Mouse (Mus musculus): ENCODE results near the gene Sdk2. TPM values are rescaled to one million over a fixed set of nuclear protein-coding genes. Genes with fewer than 3 reads are reported as not detected.

Sdk2 gene
- polyA plus RNA-seq, 1 experiment from 2014 or later: 5.0 TPM

- no peak overlapping the region for H3K4me2 ChIP-seq (ENCODE audit: low read depth, low read length)
- H3K9me3 ChIP-seq (ENCODE audit: control insufficient read depth, low read length): no peaks in the 10 kb centered on the region
- 76% methylated on average over 3 of the region's 3 CpGs for WGBS
- H3K27me3 ChIP-seq (ENCODE audit: control insufficient read depth, insufficient read depth, low read length): no peaks in the 10 kb centered on the region
- no peak for ATAC-seq (ENCODE audit: low read depth)
- H3K9ac ChIP-seq (replicated peaks; ENCODE audit: low read depth, low read length): no peak overlapping the region
- H3K27ac ChIP-seq (ENCODE audit: low read depth, low read length): no peak overlapping the region
- H3K4me1 ChIP-seq (ENCODE audit: control insufficient read depth, insufficient read depth, low read length): peaks cover 6% of the 10 kb centered on the region
- H3K36me3 ChIP-seq (ENCODE audit: control insufficient read depth, insufficient read depth, low read length): no peaks in the 10 kb centered on the region
- no peak overlapping the region for H3K4me3 ChIP-seq (ENCODE audit: low read depth, low read length)
Measured at GRCm38 (mm10) chr11:113774773-113775172, 292.1 kb downstream of the Sdk2 start.

GRCm38 (mm10) chr11:113773191-113773590, 293.7 kb downstream of the Sdk2 start:
- 87% methylated on average over 5 of the region's 5 CpGs for WGBS
- ATAC-seq (ENCODE audit: low read depth): no peak
- Histone ChIP-seq H3K4me3 (ENCODE audit: low read depth, low read length) (no peak overlapping the region), H3K27ac (ENCODE audit: low read depth, low read length) (no peak overlapping the region), H3K27me3 (ENCODE audit: control insufficient read depth, insufficient read depth, low read length) (no peaks in the 10 kb centered on the region), H3K9me3 (ENCODE audit: control insufficient read depth, low read length) (no peaks in the 10 kb centered on the region), H3K4me2 (ENCODE audit: low read depth, low read length) (no peak overlapping the region), H3K9ac (replicated peaks; ENCODE audit: low read depth, low read length) (no peak overlapping the region), H3K36me3 (ENCODE audit: control insufficient read depth, insufficient read depth, low read length) (no peaks in the 10 kb centered on the region), H3K4me1 (ENCODE audit: control insufficient read depth, insufficient read depth, low read length) (0 out of 2 replicates have a peak, but pooled peaks cover 2% of the 10 kb centered on the region)

GRCm38 (mm10) chr11:113771187-113771586, 295.7 kb downstream of the Sdk2 start:
- ATAC-seq (ENCODE audit: low read depth): no peak

GRCm38 (mm10) chr11:113768356-113768755, 298.5 kb downstream of the Sdk2 start:
- no peak overlapping the region for H3K27ac ChIP-seq (ENCODE audit: low read depth, low read length)
- no peaks in the 10 kb centered on the region for H3K9me3 ChIP-seq (ENCODE audit: control insufficient read depth, low read length)
- no peaks in the 10 kb centered on the region for H3K27me3 ChIP-seq (ENCODE audit: control insufficient read depth, insufficient read depth, low read length)
- 62% methylated on average over 3 of the region's 3 CpGs for WGBS
- 0 out of 2 replicates have a peak, but pooled peaks cover 3% of the 10 kb centered on the region for H3K4me1 ChIP-seq (ENCODE audit: control insufficient read depth, insufficient read depth, low read length)
- H3K36me3 ChIP-seq (ENCODE audit: control insufficient read depth, insufficient read depth, low read length): no peaks in the 10 kb centered on the region
- H3K4me3 ChIP-seq (ENCODE audit: low read depth, low read length): no peak overlapping the region
- H3K4me2 ChIP-seq (ENCODE audit: low read depth, low read length): no peak overlapping the region
- no peak overlapping the region for H3K9ac ChIP-seq (replicated peaks; ENCODE audit: low read depth, low read length)
- no peak for ATAC-seq (ENCODE audit: low read depth)

More at GRCm38 (mm10) chr11:113771187-113771586, 295.7 kb downstream of the Sdk2 start:
- Histone ChIP-seq H3K36me3 (ENCODE audit: control insufficient read depth, insufficient read depth, low read length) (no peaks in the 10 kb centered on the region), H3K27ac (ENCODE audit: low read depth, low read length) (no peak overlapping the region), H3K27me3 (ENCODE audit: control insufficient read depth, insufficient read depth, low read length) (no peaks in the 10 kb centered on the region), H3K4me3 (ENCODE audit: low read depth, low read length) (no peak overlapping the region), H3K4me1 (ENCODE audit: control insufficient read depth, insufficient read depth, low read length) (0 out of 2 replicates have a peak, but pooled peaks cover 3% of the 10 kb centered on the region), H3K4me2 (ENCODE audit: low read depth, low read length) (no peak overlapping the region), H3K9ac (replicated peaks; ENCODE audit: low read depth, low read length) (no peak overlapping the region), H3K9me3 (ENCODE audit: control insufficient read depth, low read length) (no peaks in the 10 kb centered on the region)
- 83% methylated on average over 13 of the region's 13 CpGs for WGBS

- H3K4me3 ChIP-seq (ENCODE audit: low read depth, low read length): no peak overlapping the region
- 0 out of 2 replicates have a peak, but pooled peaks cover 3% of the 10 kb centered on the region for H3K4me1 ChIP-seq (ENCODE audit: control insufficient read depth, insufficient read depth, low read length)
- H3K9me3 ChIP-seq (ENCODE audit: control insufficient read depth, low read length): no peaks in the 10 kb centered on the region
- 66% methylated on average over 8 of the region's 8 CpGs for WGBS
- ATAC-seq (ENCODE audit: low read depth): no peak
- no peaks in the 10 kb centered on the region for H3K36me3 ChIP-seq (ENCODE audit: control insufficient read depth, insufficient read depth, low read length)
- H3K27me3 ChIP-seq (ENCODE audit: control insufficient read depth, insufficient read depth, low read length): no peaks in the 10 kb centered on the region
- no peak overlapping the region for H3K9ac ChIP-seq (replicated peaks; ENCODE audit: low read depth, low read length)
- H3K27ac ChIP-seq (ENCODE audit: low read depth, low read length): no peak overlapping the region
- H3K4me2 ChIP-seq (ENCODE audit: low read depth, low read length): no peak overlapping the region
Measured at GRCm38 (mm10) chr11:113767285-113767684, 299.6 kb downstream of the Sdk2 start.

- ATAC-seq (ENCODE audit: low read depth): no peak
- 48% methylated on average over 10 of the region's 10 CpGs for WGBS
- no peak overlapping the region for H3K9ac ChIP-seq (replicated peaks; ENCODE audit: low read depth, low read length)
- no peak overlapping the region for H3K27ac ChIP-seq (ENCODE audit: low read depth, low read length)
- no peaks in the 10 kb centered on the region for H3K27me3 ChIP-seq (ENCODE audit: control insufficient read depth, insufficient read depth, low read length)
- H3K4me3 ChIP-seq (ENCODE audit: low read depth, low read length): no peak overlapping the region
- 0 out of 2 replicates have a peak, but pooled peaks cover 3% of the 10 kb centered on the region for H3K4me1 ChIP-seq (ENCODE audit: control insufficient read depth, insufficient read depth, low read length)
- H3K36me3 ChIP-seq (ENCODE audit: control insufficient read depth, insufficient read depth, low read length): no peaks in the 10 kb centered on the region
- no peak overlapping the region for H3K4me2 ChIP-seq (ENCODE audit: low read depth, low read length)
- no peaks in the 10 kb centered on the region for H3K9me3 ChIP-seq (ENCODE audit: control insufficient read depth, low read length)
Measured at GRCm38 (mm10) chr11:113766284-113766985, 300.4 kb downstream of the Sdk2 start.

GRCm38 (mm10) chr11:113764132-113764849, 302.6 kb downstream of the Sdk2 start:
- Histone ChIP-seq H3K36me3 (ENCODE audit: control insufficient read depth, insufficient read depth, low read length) (no peaks in the 10 kb centered on the region), H3K4me1 (ENCODE audit: control insufficient read depth, insufficient read depth, low read length) (0 out of 2 replicates have a peak, but pooled peaks cover 3% of the 10 kb centered on the region), H3K9me3 (ENCODE audit: control insufficient read depth, low read length) (no peaks in the 10 kb centered on the region), H3K27ac (ENCODE audit: low read depth, low read length) (no peak overlapping the region), H3K4me3 (ENCODE audit: low read depth, low read length) (no peak overlapping the region), H3K27me3 (ENCODE audit: control insufficient read depth, insufficient read depth, low read length) (no peaks in the 10 kb centered on the region), H3K4me2 (ENCODE audit: low read depth, low read length) (no peak overlapping the region), H3K9ac (replicated peaks; ENCODE audit: low read depth, low read length) (no peak overlapping the region)
- ATAC-seq (ENCODE audit: low read depth): no peak
- WGBS: 91% methylated on average over 6 of the region's 6 CpGs

GRCm38 (mm10) chr11:113763449-113763848, 303.4 kb downstream of the Sdk2 start:
- Histone ChIP-seq H3K4me3 (ENCODE audit: low read depth, low read length) (no peak overlapping the region), H3K27me3 (ENCODE audit: control insufficient read depth, insufficient read depth, low read length) (no peaks in the 10 kb centered on the region), H3K27ac (ENCODE audit: low read depth, low read length) (no peak overlapping the region), H3K4me2 (ENCODE audit: low read depth, low read length) (no peak overlapping the region), H3K36me3 (ENCODE audit: control insufficient read depth, insufficient read depth, low read length) (no peaks in the 10 kb centered on the region), H3K9me3 (ENCODE audit: control insufficient read depth, low read length) (no peaks in the 10 kb centered on the region), H3K4me1 (ENCODE audit: control insufficient read depth, insufficient read depth, low read length) (0 out of 2 replicates have a peak, but pooled peaks cover 3% of the 10 kb centered on the region), H3K9ac (replicated peaks; ENCODE audit: low read depth, low read length) (no peak overlapping the region)
- 17% methylated on average over 5 of the region's 5 CpGs for WGBS
- no peak for ATAC-seq (ENCODE audit: low read depth)

All from neural tube, embryonic 14.5 days (tissue).